Mouse (Mus musculus): ENCODE results near the gene 2510009E07Rik.

- TF ChIP-seq CTCF (IDR thresholded peaks at IDR 0.05; ENCODE audit: low read depth, low read length) (no peak), POLR2A (IDR thresholded peaks at IDR 0.05; ENCODE audit: extremely low read depth, insufficient read depth, low read length) (no peak)
Observed at GRCm38 (mm10) chr16:21653151-21653550, 41.3 kb downstream of the 2510009E07Rik start.
